Mouse (Mus musculus) kidney, postnatal 36 days (tissue): ENCODE measurements at regions not wholly inside any gene's neighbourhood (a gene's known extent, or its start where the extent isn't known, plus 50 kb on each side); places are given as distances from the start of the nearest gene placed in this dataset.

Source experiments
- DNase-seq, 2 experiments: peaks; one replicate each; pipeline ENCODE4 v3.0.0; 2021 to 2022; ENCODE audit warnings: mixed read lengths in 2 of 2

GRCm38 (mm10) chr3:104343096-104343495 lies 122.9 kb upstream of the Magi3 start:
- no peak for DNase-seq

- DNase-seq = no peak
Observed at GRCm38 (mm10) chr3:104342220-104342619, 122.0 kb upstream of the Magi3 start.

- no peak for DNase-seq
Observed at GRCm38 (mm10) chr3:104340331-104340730, 120.2 kb upstream of the Magi3 start.

GRCm38 (mm10) chr3:104336867-104337266 lies 116.7 kb upstream of the Magi3 start:
- DNase-seq = no peak

- DNase-seq = no peak
Observed at GRCm38 (mm10) chr3:104336308-104336707, 116.1 kb upstream of the Magi3 start.

GRCm38 (mm10) chr3:104334760-104335159 lies 114.6 kb upstream of the Magi3 start:
- no peak for DNase-seq

- no peak for DNase-seq
Observed at GRCm38 (mm10) chr3:104333345-104333744, 113.2 kb upstream of the Magi3 start.

GRCm38 (mm10) chr3:104330646-104331045 lies 110.5 kb upstream of the Magi3 start:
- no peak for DNase-seq

- no peak for DNase-seq
Observed at GRCm38 (mm10) chr3:104327829-104328228, 107.7 kb upstream of the Magi3 start.

GRCm38 (mm10) chr3:104327034-104327729 lies 107.0 kb upstream of the Magi3 start:
- no peak for DNase-seq

- no peak for DNase-seq
Observed at GRCm38 (mm10) chr3:104322591-104322990, 102.4 kb upstream of the Magi3 start.

- DNase-seq = peak; percentile 53 to 60
Observed at GRCm38 (mm10) chr3:104320404-104320803, 100.2 kb upstream of the Magi3 start.

- no peak for DNase-seq
Observed at GRCm38 (mm10) chr3:104319377-104319776, 99.2 kb upstream of the Magi3 start.

- no peak for DNase-seq
Observed at GRCm38 (mm10) chr3:104318911-104319310, 98.7 kb upstream of the Magi3 start.

GRCm38 (mm10) chr3:104317528-104317927 lies 97.4 kb upstream of the Magi3 start:
- DNase-seq = no peak

- no peak for DNase-seq
Observed at GRCm38 (mm10) chr3:104313063-104313462, 92.9 kb upstream of the Magi3 start.

GRCm38 (mm10) chr3:104306961-104307360 lies 86.8 kb upstream of the Magi3 start:
- no peak for DNase-seq

- no peak for DNase-seq
Observed at GRCm38 (mm10) chr3:104305904-104306563, 85.9 kb upstream of the Magi3 start.

- DNase-seq = peak; percentile 82 to 86
Observed at GRCm38 (mm10) chr3:104303577-104303976, 83.4 kb upstream of the Magi3 start.

GRCm38 (mm10) chr3:104300201-104300600 lies 80.0 kb upstream of the Magi3 start:
- no peak for DNase-seq

- no peak for DNase-seq
Observed at GRCm38 (mm10) chr3:104298878-104299277, 78.7 kb upstream of the Magi3 start.

GRCm38 (mm10) chr3:104298409-104298808 lies 78.2 kb upstream of the Magi3 start:
- DNase-seq = no peak

GRCm38 (mm10) chr3:104297112-104297511 lies 76.9 kb upstream of the Magi3 start:
- no peak for DNase-seq

- DNase-seq = no peak
Observed at GRCm38 (mm10) chr3:104295856-104296255, 75.7 kb upstream of the Magi3 start.
